Comparison of ENCODE assay signal across 19 mouse cellular contexts in the genomic region with DNA sequence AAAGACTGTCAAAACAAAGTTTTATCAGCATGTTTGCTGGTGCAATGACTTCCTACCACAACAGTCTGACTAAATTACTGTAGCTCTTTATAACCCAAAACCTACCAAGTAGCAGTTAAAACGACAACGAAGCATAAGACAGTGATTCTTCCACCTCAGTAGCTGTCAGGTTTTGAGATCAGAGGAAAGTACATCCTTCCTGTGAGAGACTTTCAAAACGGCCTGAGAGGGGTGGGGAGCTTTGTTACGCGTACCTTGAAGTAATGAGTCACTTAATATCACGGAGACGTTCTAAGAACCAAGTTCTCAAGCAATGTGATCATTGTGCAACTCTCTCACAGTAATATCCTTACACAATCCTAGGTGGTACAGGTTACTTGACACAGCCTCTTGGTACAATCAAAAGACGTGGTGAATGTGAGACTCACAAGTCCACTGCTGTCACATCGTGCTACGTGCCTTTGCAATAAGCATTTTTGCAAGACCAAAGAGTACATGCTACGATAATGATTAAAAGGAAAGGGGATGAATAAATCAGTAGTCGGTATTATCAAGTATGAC. TPM values are rescaled to one million over a fixed set of nuclear protein-coding genes. Genes with fewer than 3 reads are reported as not detected.
DNase-seq lines count a peak whose midpoint lies in the region; TF ChIP-seq lines count a peak whose summit lies in the region.
"Had no signal": no experiment of that assay in that cellular context is flagged by ENCODE, and none has a peak within 500 bp of the region (broad histone marks: within the 10 kb centered on the region; RNA-seq: fewer than 3 reads in every experiment).

No protein-coding gene starts in this region.

- no peak overlapping the region for H3K4me3 ChIP-seq in lung, adult 2 months (replicated peaks; ENCODE audit: extremely low read depth, low read depth, low read length)
- no peak overlapping the region for H3K4me3 ChIP-seq in embryonic facial prominence, embryonic 10.5 days
- H3K4me3 ChIP-seq: embryonic facial prominence, embryonic 13.5 days; heart, adult 2 months; heart, embryonic 15.5 days; limb, embryonic 12.5 days had no signal

- DNase-seq in heart, adult 11 months: peak; percentile 15
- DNase-seq in heart, postnatal 25 days (ENCODE audit: low spot score): no peak
- peak; percentile 35 for DNase-seq in lung, postnatal 25 days (ENCODE audit: low spot score)
- no peak for DNase-seq in lung, adult 2 months
- peak; percentile 34 for DNase-seq in gonadal fat pad, adult 2 months (ENCODE audit: low read depth)
- peak; percentile 34 to 35 for DNase-seq in thymus, postnatal 10 days (ENCODE audit: low spot score in 2 of 2)
- DNase-seq in embryonic facial prominence, embryonic 10.5 days (ENCODE audit: low spot score): no peak
- DNase-seq in urinary bladder, postnatal 25 days (ENCODE audit: low spot score): no peak
- DNase-seq: adrenal gland, postnatal 10 days; cerebellum, adult 9-11 months; gastrocnemius, postnatal 10 days; heart, adult 2 months; lung, postnatal 36 days had no signal

- no peak for TF ChIP-seq POLR2A in lung, adult 2 months (IDR thresholded peaks at IDR 0.05; ENCODE audit: borderline replicate concordance, extremely low read depth, low read depth, low read length)

- no peaks in the 10 kb centered on the region for H3K9me3 ChIP-seq in embryonic facial prominence, embryonic 10.5 days
- H3K9me3 ChIP-seq: embryonic facial prominence, embryonic 13.5 days; heart, embryonic 15.5 days; limb, embryonic 12.5 days had no signal

- H3K27me3 ChIP-seq in embryonic facial prominence, embryonic 10.5 days (replicated peaks; ENCODE audit: low read depth, poor library complexity, severe bottlenecking): no peaks in the 10 kb centered on the region
- H3K27me3 ChIP-seq: embryonic facial prominence, embryonic 13.5 days; heart, embryonic 15.5 days; limb, embryonic 12.5 days had no signal

- peaks cover 2% of the 10 kb centered on the region; the same call in 1 of the 2 replicates for H3K4me1 ChIP-seq in lung, adult 2 months (ENCODE audit: control insufficient read depth, insufficient read depth, low read length)
- H3K4me1 ChIP-seq in embryonic facial prominence, embryonic 10.5 days: no peaks in the 10 kb centered on the region
- H3K4me1 ChIP-seq: embryonic facial prominence, embryonic 13.5 days; heart, embryonic 15.5 days; limb, embryonic 12.5 days had no signal

- intact Hi-C loops in heart, postnatal 25 days (cut with DNase I): no loop called here

- H3K36me3 ChIP-seq in embryonic facial prominence, embryonic 10.5 days (replicated peaks): peaks cover 48% of the 10 kb centered on the region

- H3K27ac ChIP-seq in embryonic facial prominence, embryonic 10.5 days (replicated peaks): no peak overlapping the region
- H3K27ac ChIP-seq: embryonic facial prominence, embryonic 13.5 days; heart, adult 2 months; heart, embryonic 15.5 days; hindbrain, postnatal 0 days; limb, embryonic 12.5 days; liver, embryonic 14.5 days had no signal

- no peak for TF ChIP-seq CTCF in lung, adult 2 months (IDR thresholded peaks at IDR 0.05; ENCODE audit: insufficient read depth, low read length)

- WGBS in lung, adult 2 months: 56% methylated on average over 12 of the region's 12 CpGs
- 93% methylated on average over 12 of the region's 12 CpGs for WGBS in embryonic facial prominence, embryonic 10.5 days

RNA-seq across cellular contexts. Expression of gene Lipa, which starts 22.0 kb away (rescaled TPM):
- total RNA-seq in heart, postnatal 25 days (2021): 10 to 100 TPM; 21.0 to 25.6 TPM
- 31.1 and 47.2 TPM in 2 replicates for polyA plus RNA-seq in lung, adult 2 months (2012; rRNA removed)
- 25.4 and 31.3 TPM in 2 replicates for polyA plus RNA-seq in gonadal fat pad, adult 2 months (2012; rRNA removed)
- 22.6 and 25.5 TPM in 2 replicates for polyA plus RNA-seq in embryonic facial prominence, embryonic 10.5 days (2016; fragmentation: Nextera tagmentation; extraction: Ambion mirVana)

RNA-seq across cellular contexts. Expression of gene Ch25h, which starts 30.3 kb away (rescaled TPM):
- total RNA-seq in heart, postnatal 25 days (2021): under 1 TPM; 0.18 to 0.31 TPM
- 22.9 and 32.8 TPM in 2 replicates for polyA plus RNA-seq in lung, adult 2 months (2012; rRNA removed)
- polyA plus RNA-seq in gonadal fat pad, adult 2 months (2012; rRNA removed): 34.9 and 119 TPM in 2 replicates
- polyA plus RNA-seq in embryonic facial prominence, embryonic 10.5 days (2016; fragmentation: Nextera tagmentation; extraction: Ambion mirVana): 0.25 and 0.72 TPM in 2 replicates
- total RNA-seq: neutrophil, adult 5-6 weeks had no signal

RNA-seq across cellular contexts. Expression of gene Ifit2, which starts 45.3 kb away (rescaled TPM):
- total RNA-seq in heart, postnatal 25 days (2021): 1 to 10 TPM; 3.5 to 3.6 TPM
- polyA plus RNA-seq in lung, adult 2 months (2012; rRNA removed): 3.8 and 6.3 TPM in 2 replicates
- polyA plus RNA-seq in gonadal fat pad, adult 2 months (2012; rRNA removed): 1.5 TPM in 2 replicates
- 7.0 and 8.0 TPM in 2 replicates for polyA plus RNA-seq in embryonic facial prominence, embryonic 10.5 days (2016; fragmentation: Nextera tagmentation; extraction: Ambion mirVana)

Comparison
In these comparisons a context has a peak if more than half of its experiments do, and no peak if none do; other contexts are left out.
1. DNase-seq: peak in heart, adult 11 months (single experiment), lung, postnatal 25 days (single experiment), gonadal fat pad, adult 2 months (single experiment) and thymus, postnatal 10 days (2 of 2); none in heart, postnatal 25 days (single experiment), lung, adult 2 months (single experiment), embryonic facial prominence, embryonic 10.5 days (single experiment) and urinary bladder, postnatal 25 days (single experiment).
2. RNA of gene Ch25h, which starts 30.3 kb away (polyA plus RNA-seq): 34.9 to 119 TPM in gonadal fat pad, adult 2 months and 22.9 to 32.8 TPM in lung, adult 2 months; 0.25 to 0.72 TPM in embryonic facial prominence, embryonic 10.5 days; every median in the first group is over 10 times any median in the second.